Mouse (Mus musculus): ENCODE measurements around the gene Vmn2r4. TPM values are rescaled to one million over a fixed set of nuclear protein-coding genes. Genes with fewer than 3 reads are reported as not detected.
A peak's percentile ranks its signal among the peaks of the same experiment; 100 is the strongest.
"Not testable (repeated sequence)": the region's sequence is repeated elsewhere in the genome, so short reads cannot be mapped to it uniquely, and the experiment has no call there.

The Vmn2r4 gene
- polyA plus RNA-seq (2014; fragmentation: Nextera tagmentation; extraction: Ambion mirVana): not detected in 2 replicates

DNA sequence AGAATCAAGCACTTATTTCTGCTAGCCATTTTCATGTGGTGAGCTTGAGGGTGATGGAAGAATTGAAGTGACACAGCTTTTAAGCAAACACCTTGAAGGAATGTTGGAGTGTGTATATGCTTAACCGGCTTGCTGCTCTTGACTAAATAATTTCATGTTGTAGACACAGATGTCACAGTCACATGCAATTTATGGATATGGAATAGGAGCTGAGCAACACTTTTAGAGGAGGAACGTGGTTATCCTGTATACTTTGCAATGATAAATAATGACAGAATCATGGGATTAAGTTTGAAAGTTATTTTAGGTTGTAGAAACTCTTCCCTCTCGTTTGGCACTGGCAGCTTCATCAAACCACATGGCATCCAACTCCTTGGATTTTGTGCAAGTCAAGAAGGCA, at the start of gene Vmn2r4:
Vmn2r4 (minus strand) TSS at position 101 of the 400 bp plus-strand sequence.
- not testable (repeated sequence) for H3K4me3 ChIP-seq (ENCODE audit: low read depth, low read length); H3K9me3 ChIP-seq (ENCODE audit: control insufficient read depth, low read length); H3K4me1 ChIP-seq (ENCODE audit: control insufficient read depth, insufficient read depth, low read length); H3K4me2 ChIP-seq (ENCODE audit: low read depth, low read length); H3K36me3 ChIP-seq (ENCODE audit: control insufficient read depth, insufficient read depth, low read length); H3K9ac ChIP-seq (replicated peaks; ENCODE audit: low read depth, low read length); H3K27ac ChIP-seq (ENCODE audit: low read depth, low read length); ATAC-seq (ENCODE audit: low read depth); H3K27me3 ChIP-seq (ENCODE audit: control insufficient read depth, insufficient read depth, low read length)
- 92% methylated on average over 3 of the region's 3 CpGs for WGBS

- not testable (repeated sequence) for H3K9ac ChIP-seq (replicated peaks; ENCODE audit: low read depth, low read length); ATAC-seq (ENCODE audit: low read depth); H3K4me2 ChIP-seq (ENCODE audit: low read depth, low read length); H3K36me3 ChIP-seq (ENCODE audit: control insufficient read depth, insufficient read depth, low read length); H3K9me3 ChIP-seq (ENCODE audit: control insufficient read depth, low read length); H3K27ac ChIP-seq (ENCODE audit: low read depth, low read length); H3K4me3 ChIP-seq (ENCODE audit: low read depth, low read length); H3K27me3 ChIP-seq (ENCODE audit: control insufficient read depth, insufficient read depth, low read length); H3K4me1 ChIP-seq (ENCODE audit: control insufficient read depth, insufficient read depth, low read length)
- WGBS: 93% methylated on average over 7 of the region's 7 CpGs
Observed at GRCm38 (mm10) chr3:64434261-64434660, 19.1 kb upstream of the Vmn2r4 start.

GRCm38 (mm10) chr3:64428117-64428798, 13.1 kb upstream of the Vmn2r4 start:
- not testable (repeated sequence) for H3K27ac ChIP-seq (ENCODE audit: low read depth, low read length); H3K27me3 ChIP-seq (ENCODE audit: control insufficient read depth, insufficient read depth, low read length); H3K36me3 ChIP-seq (ENCODE audit: control insufficient read depth, insufficient read depth, low read length); H3K9ac ChIP-seq (replicated peaks; ENCODE audit: low read depth, low read length); H3K9me3 ChIP-seq (ENCODE audit: control insufficient read depth, low read length); H3K4me1 ChIP-seq (ENCODE audit: control insufficient read depth, insufficient read depth, low read length); H3K4me2 ChIP-seq (ENCODE audit: low read depth, low read length); H3K4me3 ChIP-seq (ENCODE audit: low read depth, low read length)
- WGBS: 49% methylated on average over 6 of the region's 6 CpGs
- ATAC-seq (ENCODE audit: low read depth): peak; percentile 49; the same call in 1 of the 2 replicates

- H3K27ac ChIP-seq (ENCODE audit: low read depth, low read length); H3K36me3 ChIP-seq (ENCODE audit: control insufficient read depth, insufficient read depth, low read length); ATAC-seq (ENCODE audit: low read depth); H3K9ac ChIP-seq (replicated peaks; ENCODE audit: low read depth, low read length); H3K27me3 ChIP-seq (ENCODE audit: control insufficient read depth, insufficient read depth, low read length); H3K9me3 ChIP-seq (ENCODE audit: control insufficient read depth, low read length); H3K4me1 ChIP-seq (ENCODE audit: control insufficient read depth, insufficient read depth, low read length); H3K4me2 ChIP-seq (ENCODE audit: low read depth, low read length); H3K4me3 ChIP-seq (ENCODE audit: low read depth, low read length): not testable (repeated sequence)
- 92% methylated on average over 1 of the region's 1 CpGs for WGBS
Observed at GRCm38 (mm10) chr3:64422141-64422540, 7.0 kb upstream of the Vmn2r4 start.

- not testable (repeated sequence) for H3K4me2 ChIP-seq (ENCODE audit: low read depth, low read length); H3K27ac ChIP-seq (ENCODE audit: low read depth, low read length); H3K9ac ChIP-seq (replicated peaks; ENCODE audit: low read depth, low read length); ATAC-seq (ENCODE audit: low read depth); H3K4me1 ChIP-seq (ENCODE audit: control insufficient read depth, insufficient read depth, low read length); H3K9me3 ChIP-seq (ENCODE audit: control insufficient read depth, low read length); H3K4me3 ChIP-seq (ENCODE audit: low read depth, low read length); H3K36me3 ChIP-seq (ENCODE audit: control insufficient read depth, insufficient read depth, low read length); H3K27me3 ChIP-seq (ENCODE audit: control insufficient read depth, insufficient read depth, low read length)
- WGBS: 87% methylated on average over 1 of the region's 1 CpGs
Observed at GRCm38 (mm10) chr3:64417477-64417876, 2.3 kb upstream of the Vmn2r4 start.

GRCm38 (mm10) chr3:64414253-64414652, 915 bp downstream of the Vmn2r4 start:
- H3K36me3 ChIP-seq (ENCODE audit: control insufficient read depth, insufficient read depth, low read length); H3K9me3 ChIP-seq (ENCODE audit: control insufficient read depth, low read length); H3K9ac ChIP-seq (replicated peaks; ENCODE audit: low read depth, low read length); H3K4me3 ChIP-seq (ENCODE audit: low read depth, low read length); H3K4me1 ChIP-seq (ENCODE audit: control insufficient read depth, insufficient read depth, low read length); H3K4me2 ChIP-seq (ENCODE audit: low read depth, low read length); H3K27me3 ChIP-seq (ENCODE audit: control insufficient read depth, insufficient read depth, low read length); H3K27ac ChIP-seq (ENCODE audit: low read depth, low read length); ATAC-seq (ENCODE audit: low read depth): not testable (repeated sequence)

GRCm38 (mm10) chr3:64359286-64360035, 55.7 kb downstream of the Vmn2r4 start:
- H3K4me3 ChIP-seq (ENCODE audit: low read depth, low read length): no peak overlapping the region
- WGBS: 58% methylated on average over 2 of the region's 2 CpGs
- no peaks in the 10 kb centered on the region for H3K4me1 ChIP-seq (ENCODE audit: control insufficient read depth, insufficient read depth, low read length)

More at GRCm38 (mm10) chr3:64359286-64360035, 55.7 kb downstream of the Vmn2r4 start:
- Histone ChIP-seq H3K27me3 (ENCODE audit: control insufficient read depth, insufficient read depth, low read length) (no peaks in the 10 kb centered on the region), H3K27ac (ENCODE audit: low read depth, low read length) (no peak overlapping the region), H3K9me3 (ENCODE audit: control insufficient read depth, low read length) (no peaks in the 10 kb centered on the region), H3K9ac (replicated peaks; ENCODE audit: low read depth, low read length) (no peak overlapping the region), H3K36me3 (ENCODE audit: control insufficient read depth, insufficient read depth, low read length) (no peaks in the 10 kb centered on the region), H3K4me2 (ENCODE audit: low read depth, low read length) (no peak overlapping the region)
- no peak for ATAC-seq (ENCODE audit: low read depth)

Other genes starting within 250 kb of the Vmn2r4 start
- gene Vmn2r3, start 125.7 kb downstream of the Vmn2r4 start, polyA plus RNA-seq (2014; fragmentation: Nextera tagmentation; extraction: Ambion mirVana): not detected in 2 replicates
- gene Vmn2r5, start 94.5 kb upstream of the Vmn2r4 start, polyA plus RNA-seq (2014; fragmentation: Nextera tagmentation; extraction: Ambion mirVana): not detected in 2 replicates
- not detected in 2 replicates for gene Vmn2r6, start 150.5 kb upstream of the Vmn2r4 start, polyA plus RNA-seq (2014; fragmentation: Nextera tagmentation; extraction: Ambion mirVana)

Measured in neural tube, embryonic 14.5 days (tissue).